Mouse (Mus musculus) liver, postnatal 0 days (tissue): ENCODE data around the gene Tnfsf12. TPM values are rescaled to one million over a fixed set of nuclear protein-coding genes. Genes with fewer than 3 reads are reported as not detected.

Source experiments
- ATAC-seq: fragments of 200-750 bp; cut with Nextera tagmentation; 2 replicates; pipeline ENCODE4 v1.8.0; 2017; ENCODE audit warnings: mild to moderate bottlenecking, moderate library complexity
- DNase-seq: peaks from one replicate; pipeline ENCODE4 v3.0.0-alpha.2; 2016
- H3K27ac ChIP-seq: fragments of 300-500 bp; sonication (generic); 2 replicates; pipeline ENCODE4 v1.5.1; 2014; ENCODE audit warnings: antibody characterized with exemption, moderate library complexity, mild to moderate bottlenecking, low read depth
- H3K27me3 ChIP-seq: fragments of 300-500 bp; sonication (generic); 2 replicates; pipeline ENCODE4 v1.6.1; 2014; ENCODE audit warnings: low read length, control low read depth, mixed read lengths; ENCODE audit not compliant: insufficient read depth
- H3K36me3 ChIP-seq: fragments of 300-500 bp; sonication (generic); replicated peaks from 2 replicates; pipeline ENCODE4 v1.6.1; 2014; ENCODE audit warnings: mild to moderate bottlenecking, control low read depth, low read length, moderate library complexity, mixed read lengths; ENCODE audit not compliant: insufficient read depth
- H3K4me1 ChIP-seq: fragments of 300-500 bp; sonication (generic); 2 replicates; pipeline ENCODE4 v1.6.1; 2014; ENCODE audit warnings: antibody characterized with exemption, mild to moderate bottlenecking, control low read depth; ENCODE audit not compliant: insufficient read depth
- H3K4me2 ChIP-seq: fragments of 300-500 bp; sonication (generic); 2 replicates; pipeline ENCODE4 v1.6.1; 2014; ENCODE audit warnings: low read depth, mild to moderate bottlenecking, low read length, moderate library complexity, mixed read lengths
- H3K4me3 ChIP-seq: fragments of 300-500 bp; sonication (generic); 2 replicates; pipeline ENCODE4 v1.5.1; 2014; ENCODE audit warnings: low read depth, low read length
- H3K9ac ChIP-seq: fragments of 300-500 bp; sonication (generic); replicated peaks from 2 replicates; pipeline ENCODE4 v1.6.1; 2014; ENCODE audit warnings: mild to moderate bottlenecking, moderate library complexity
- H3K9me3 ChIP-seq: fragments of 300-500 bp; sonication (generic); 2 replicates; pipeline ENCODE4 v1.6.1; 2016; ENCODE audit warnings: mild to moderate bottlenecking, control low read depth, low read length, mixed read lengths
- CTCF ChIP-seq: sonication (generic); IDR thresholded peaks from 2 replicates; pipeline ENCODE4 v1.5.1; 2016; ENCODE audit warnings: antibody characterized with exemption, low read depth
- EP300 ChIP-seq: IDR thresholded peaks from 2 replicates; pipeline ENCODE4 v1.6.1; 2016; ENCODE audit warnings: antibody characterized with exemption, low read depth, mild to moderate bottlenecking
- WGBS: fragments of 180-500 bp; shearing (Covaris S2); extraction: QIAGEN DNeasy Blood & Tissue Kit; methylation state at CpG from one replicate; pipeline ENCODE4 v1.1.7; 2014; ENCODE audit not compliant: insufficient replicate concordance; 5-methylcytosine and 5-hydroxymethylcytosine counted together
- polyA plus RNA-seq: library from polyadenylated mRNA; unstranded; fragments of >200 nt; fragmentation: Nextera tagmentation; extraction: Ambion mirVana; gene quantifications from 2 replicates; pipeline ENCODE4 v1.2.1, GENCODE M21; 2015

Gene Tnfsf12
- polyA plus RNA-seq, 1 experiment from 2014 or later, result 2.8 TPM

GRCm38 (mm10) chr11:69699595-69699994 is 3.9 kb upstream of the Tnfsf12 start:
- Histone ChIP-seq H3K27me3 (no peaks in the 10 kb centered on the region), H3K9ac (no peak overlapping the region), H3K4me2 (no peak overlapping the region), H3K4me1 (peaks cover 10% of the 10 kb centered on the region), H3K36me3 (no peaks in the 10 kb centered on the region), H3K9me3 (no peaks in the 10 kb centered on the region), H3K4me3 (no peak overlapping the region), H3K27ac (no peak overlapping the region)
- WGBS, result 16% methylated on average over 1 of the region's 1 CpGs
- no peak for DNase-seq
- no peak for ATAC-seq
- TF ChIP-seq CTCF, result no peak
- no peak for TF ChIP-seq EP300

GRCm38 (mm10) chr11:69698574-69698973 is 2.9 kb upstream of the Tnfsf12 start:
- DNase-seq, result no peak
- Histone ChIP-seq H3K27ac (no peak overlapping the region), H3K9ac (no peak overlapping the region), H3K4me1 (peaks cover 10% of the 10 kb centered on the region), H3K4me3 (no peak overlapping the region), H3K36me3 (no peaks in the 10 kb centered on the region), H3K27me3 (no peaks in the 10 kb centered on the region), H3K9me3 (no peaks in the 10 kb centered on the region), H3K4me2 (no peak overlapping the region)
- TF ChIP-seq CTCF (peak; percentile 46), EP300 (no peak)
- ATAC-seq, result no peak
- 66% methylated on average over 5 of the region's 5 CpGs for WGBS

GRCm38 (mm10) chr11:69697396-69697795 is 1.7 kb upstream of the Tnfsf12 start:
- Histone ChIP-seq H3K4me3 (no peak overlapping the region), H3K9ac (no peak overlapping the region), H3K27ac (no peak overlapping the region), H3K9me3 (no peaks in the 10 kb centered on the region), H3K36me3 (no peaks in the 10 kb centered on the region), H3K27me3 (no peaks in the 10 kb centered on the region), H3K4me2 (no peak overlapping the region), H3K4me1 (peaks cover 17% of the 10 kb centered on the region)
- 72% methylated on average over 3 of the region's 3 CpGs for WGBS
- DNase-seq (no peak), ATAC-seq (no peak)
- TF ChIP-seq CTCF (no peak), EP300 (no peak)

- H3K27ac ChIP-seq, result peak overlapping the region; percentile 73
- DNase-seq (no peak), ATAC-seq (no peak)
- no peak for TF ChIP-seq CTCF
- no peak for TF ChIP-seq EP300
- H3K36me3 ChIP-seq, result no peaks in the 10 kb centered on the region
- no peaks in the 10 kb centered on the region for H3K9me3 ChIP-seq
- WGBS, result 42% methylated on average over 6 of the region's 6 CpGs
- peak overlapping the region; percentile 70 for H3K4me2 ChIP-seq
- H3K4me1 ChIP-seq, result peaks cover 19% of the 10 kb centered on the region
- H3K9ac ChIP-seq, result peak overlapping the region; percentile 66; the same call in 1 of the 2 replicates
- H3K4me3 ChIP-seq, result peak overlapping the region; percentile 50
- H3K27me3 ChIP-seq, result no peaks in the 10 kb centered on the region
Observed at GRCm38 (mm10) chr11:69695046-69695360, 646 bp downstream of the Tnfsf12 start.

- ATAC-seq (no peak), DNase-seq (no peak)
- TF ChIP-seq CTCF (no peak), EP300 (no peak)
- Histone ChIP-seq H3K27me3 (no peaks in the 10 kb centered on the region), H3K36me3 (no peaks in the 10 kb centered on the region), H3K4me2 (no peak overlapping the region), H3K4me3 (no peak overlapping the region), H3K4me1 (peaks cover 19% of the 10 kb centered on the region), H3K9ac (0 out of 2 replicates have a peak overlapping the region, but pooled peaks have one; percentile 7), H3K27ac (peak overlapping the region; percentile 59), H3K9me3 (no peaks in the 10 kb centered on the region)
- WGBS, result 59% methylated on average over 11 of the region's 11 CpGs
Observed at GRCm38 (mm10) chr11:69693421-69693965, 2.2 kb downstream of the Tnfsf12 start.

- peak; percentile 86 for ATAC-seq
- H3K9me3 ChIP-seq, result no peaks in the 10 kb centered on the region
- no peak overlapping the region for H3K4me3 ChIP-seq
- no peak for DNase-seq
- H3K4me2 ChIP-seq, result no peak overlapping the region
- 69% methylated on average over 6 of the region's 6 CpGs for WGBS
- H3K9ac ChIP-seq, result no peak overlapping the region
- H3K36me3 ChIP-seq, result no peaks in the 10 kb centered on the region
- H3K4me1 ChIP-seq, result peaks cover 19% of the 10 kb centered on the region
- H3K27me3 ChIP-seq, result no peaks in the 10 kb centered on the region
- H3K27ac ChIP-seq, result peak overlapping the region; percentile 59
- no peak for TF ChIP-seq CTCF
- TF ChIP-seq EP300, result no peak
Observed at GRCm38 (mm10) chr11:69692863-69693262, 2.8 kb downstream of the Tnfsf12 start.
